Mouse (Mus musculus) myocyte (in vitro differentiated cells): ENCODE measurements around the gene Drosha.

Source experiments
- CEBPB ChIP-seq: IDR thresholded peaks from 2 replicates; pipeline ENCODE4 v1.6.1; 2011; ENCODE audit warnings: mild to moderate bottlenecking, moderate library complexity; ENCODE audit not compliant: poor library complexity, insufficient read depth, severe bottlenecking
- E2F4 ChIP-seq: IDR thresholded peaks from one replicate; pipeline ENCODE4 v1.6.1; 2011; ENCODE audit warnings: mild to moderate bottlenecking, control low read depth, moderate library complexity; ENCODE audit not compliant: insufficient read depth
- MAX ChIP-seq: IDR thresholded peaks from one replicate; pipeline ENCODE4 v1.6.1; 2011; ENCODE audit warnings: low read depth, mild to moderate bottlenecking, control low read depth
- POLR2A ChIP-seq: IDR thresholded peaks from one replicate; pipeline ENCODE4 v1.6.1; 2011; ENCODE audit warnings: low read depth, mild to moderate bottlenecking, control low read depth, moderate library complexity; ENCODE audit not compliant: insufficient read length
- POLR2AphosphoS2 ChIP-seq: IDR thresholded peaks from one replicate; pipeline ENCODE4 v1.6.1; 2011; ENCODE audit warnings: low read depth, control low read depth; ENCODE audit not compliant: insufficient read length
- USF1 ChIP-seq: IDR thresholded peaks from one replicate; pipeline ENCODE4 v1.6.1; 2011; ENCODE audit warnings: low read depth, mild to moderate bottlenecking, control low read depth, moderate library complexity

DNA sequence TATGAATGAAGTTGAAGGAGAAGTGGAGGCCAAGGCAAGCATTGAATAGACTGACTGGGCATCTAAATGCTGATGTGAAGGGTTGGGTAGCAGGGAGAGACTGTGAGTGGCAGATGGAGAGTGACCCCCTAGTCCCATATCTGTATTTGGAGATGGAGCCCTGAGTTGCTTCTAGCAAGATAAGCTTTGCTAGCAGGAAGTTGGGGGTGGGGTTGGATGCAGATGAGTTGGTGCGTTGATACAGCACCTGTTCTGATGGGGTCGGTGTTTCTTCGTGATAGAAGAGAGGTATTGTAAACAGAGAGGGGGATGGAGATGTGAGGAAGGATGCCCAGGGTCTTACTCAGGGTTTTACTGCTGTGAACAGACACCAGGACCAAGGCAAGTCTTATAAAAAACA, 5.3 kb downstream of the Drosha start:
- no peak for TF ChIP-seq POLR2A
- TF ChIP-seq MAX = no peak
- TF ChIP-seq POLR2AphosphoS2 = no peak
- TF ChIP-seq USF1 = no peak
- TF ChIP-seq CEBPB = no peak
- no peak for TF ChIP-seq E2F4
